Mouse (Mus musculus) embryonic facial prominence, embryonic 13.5 days (tissue): Measurements from ENCODE around the gene Gm29094. TPM values are rescaled to one million over a fixed set of nuclear protein-coding genes. Genes with fewer than 3 reads are reported as not detected.
"Not testable (repeated sequence)": the region's sequence is repeated elsewhere in the genome, so short reads cannot be mapped to it uniquely, and the experiment has no call there.

Experiments used
- ATAC-seq: fragments of 200-750 bp; cut with Nextera tagmentation; 2 replicates; pipeline ENCODE4 v1.8.0; 2017; ENCODE audit warnings: low read depth; ENCODE audit not compliant: insufficient number of reproducible peaks, insufficient read depth, low FRiP score, low TSS enrichment
- H3K27ac ChIP-seq: fragments of 300-500 bp; sonication (generic); 2 replicates; pipeline ENCODE4 v1.5.1; 2015; ENCODE audit warnings: moderate library complexity, mild to moderate bottlenecking, inconsistent platforms
- H3K27me3 ChIP-seq: fragments of 300-500 bp; sonication (generic); 2 replicates; pipeline ENCODE4 v1.6.1; 2015; ENCODE audit warnings: mild to moderate bottlenecking, inconsistent platforms
- H3K36me3 ChIP-seq: fragments of 300-500 bp; sonication (generic); 2 replicates; pipeline ENCODE4 v1.6.1; 2015; ENCODE audit warnings: mild to moderate bottlenecking, inconsistent platforms
- H3K4me1 ChIP-seq: fragments of 300-500 bp; sonication (generic); 2 replicates; pipeline ENCODE4 v1.6.1; 2015; ENCODE audit warnings: inconsistent platforms
- H3K4me2 ChIP-seq: fragments of 300-500 bp; sonication (generic); 2 replicates; pipeline ENCODE4 v1.6.1; 2015; ENCODE audit warnings: moderate library complexity, mild to moderate bottlenecking, inconsistent platforms
- H3K4me3 ChIP-seq: fragments of 300-500 bp; sonication (generic); 2 replicates; pipeline ENCODE4 v1.5.1; 2015; ENCODE audit warnings: mild to moderate bottlenecking, inconsistent platforms
- H3K9ac ChIP-seq: fragments of 300-500 bp; sonication (generic); 2 replicates; pipeline ENCODE4 v1.6.1; 2015; ENCODE audit warnings: mild to moderate bottlenecking, inconsistent platforms
- H3K9me3 ChIP-seq: fragments of 300-500 bp; sonication (generic); 2 replicates; pipeline ENCODE4 v1.6.1; 2016; ENCODE audit warnings: inconsistent platforms
- WGBS: fragments of 180-500 bp; shearing (Covaris S2); methylation state at CpG from one replicate; pipeline ENCODE4 v1.1.7; 2015; ENCODE audit warnings: mixed read lengths; 5-methylcytosine and 5-hydroxymethylcytosine counted together
- polyA plus RNA-seq: library from polyadenylated mRNA; unstranded; fragments of >200 nt; fragmentation: Nextera tagmentation; extraction: Ambion mirVana; gene quantifications from 2 replicates; pipeline ENCODE4 v1.2.1, GENCODE M21; 2015

Gm29094 gene
- polyA plus RNA-seq, 1 experiment from 2014 or later, result not detected

- H3K9ac ChIP-seq, ATAC-seq, H3K4me3 ChIP-seq, H3K27me3 ChIP-seq, H3K36me3 ChIP-seq, H3K9me3 ChIP-seq, H3K4me1 ChIP-seq, H3K27ac ChIP-seq, H3K4me2 ChIP-seq: not testable (repeated sequence)
- WGBS, result 33% methylated on average over 1 of the region's 1 CpGs
Observed at GRCm38 (mm10) chr9:89212428-89212827, 13.2 kb downstream of the Gm29094 start.

GRCm38 (mm10) chr9:89218174-89218573, 19.0 kb downstream of the Gm29094 start:
- ATAC-seq, H3K4me1 ChIP-seq, H3K27me3 ChIP-seq, H3K27ac ChIP-seq, H3K4me3 ChIP-seq, H3K4me2 ChIP-seq, H3K9ac ChIP-seq, H3K9me3 ChIP-seq, H3K36me3 ChIP-seq: not testable (repeated sequence)
- WGBS, result 71% methylated on average over 4 of the region's 4 CpGs

- H3K4me3 ChIP-seq, H3K4me1 ChIP-seq, ATAC-seq, H3K27me3 ChIP-seq, H3K9ac ChIP-seq, H3K36me3 ChIP-seq, H3K4me2 ChIP-seq, H3K9me3 ChIP-seq, H3K27ac ChIP-seq: not testable (repeated sequence)
- 96% methylated on average over 3 of the region's 4 CpGs for WGBS
Observed at GRCm38 (mm10) chr9:89219668-89220067, 20.5 kb downstream of the Gm29094 start.

GRCm38 (mm10) chr9:89220704-89221287, 21.6 kb downstream of the Gm29094 start:
- 86% methylated on average over 6 of the region's 6 CpGs for WGBS
- not testable (repeated sequence) for H3K9me3 ChIP-seq, H3K4me3 ChIP-seq, H3K4me1 ChIP-seq, H3K36me3 ChIP-seq, H3K4me2 ChIP-seq, H3K27ac ChIP-seq, H3K9ac ChIP-seq, H3K27me3 ChIP-seq, ATAC-seq

- no peaks in the 10 kb centered on the region for H3K36me3 ChIP-seq
- no peaks in the 10 kb centered on the region for H3K27me3 ChIP-seq
- no peak overlapping the region for H3K4me2 ChIP-seq
- no peaks in the 10 kb centered on the region for H3K9me3 ChIP-seq
- no peak overlapping the region for H3K4me3 ChIP-seq
- H3K9ac ChIP-seq, result no peak overlapping the region
- no peak for ATAC-seq
- no peak overlapping the region for H3K27ac ChIP-seq
- WGBS, result 53% methylated on average over 4 of the region's 4 CpGs
- H3K4me1 ChIP-seq, result no peaks in the 10 kb centered on the region
Observed at GRCm38 (mm10) chr9:89226071-89226470, 26.9 kb downstream of the Gm29094 start.

GRCm38 (mm10) chr9:89228122-89228521, 28.9 kb downstream of the Gm29094 start:
- Histone ChIP-seq H3K27me3 (no peaks in the 10 kb centered on the region), H3K4me2 (no peak overlapping the region), H3K9ac (no peak overlapping the region), H3K36me3 (no peaks in the 10 kb centered on the region), H3K27ac (no peak overlapping the region), H3K4me3 (no peak overlapping the region), H3K9me3 (no peaks in the 10 kb centered on the region), H3K4me1 (no peaks in the 10 kb centered on the region)
- 88% methylated on average over 7 of the region's 7 CpGs for WGBS
- no peak for ATAC-seq

- not testable (repeated sequence) for H3K36me3 ChIP-seq, H3K27me3 ChIP-seq, ATAC-seq, H3K27ac ChIP-seq, H3K4me1 ChIP-seq, H3K9ac ChIP-seq, H3K4me2 ChIP-seq, H3K9me3 ChIP-seq, H3K4me3 ChIP-seq
- 74% methylated on average over 2 of the region's 2 CpGs for WGBS
Observed at GRCm38 (mm10) chr9:89230897-89231497, 31.8 kb downstream of the Gm29094 start.

- not testable (repeated sequence) for H3K4me1 ChIP-seq, H3K27me3 ChIP-seq, H3K27ac ChIP-seq, H3K4me2 ChIP-seq, H3K4me3 ChIP-seq, H3K9ac ChIP-seq, H3K9me3 ChIP-seq, ATAC-seq, H3K36me3 ChIP-seq
- 83% methylated on average over 4 of the region's 4 CpGs for WGBS
Observed at GRCm38 (mm10) chr9:89237131-89237530, 38.0 kb downstream of the Gm29094 start.

- not testable (repeated sequence) for H3K4me1 ChIP-seq, H3K9me3 ChIP-seq, H3K4me3 ChIP-seq, ATAC-seq, H3K36me3 ChIP-seq, H3K27ac ChIP-seq, H3K4me2 ChIP-seq, H3K27me3 ChIP-seq, H3K9ac ChIP-seq
- 90% methylated on average over 5 of the region's 5 CpGs for WGBS
Observed at GRCm38 (mm10) chr9:89238976-89239505, 39.9 kb downstream of the Gm29094 start.

- not testable (repeated sequence) for H3K9me3 ChIP-seq, H3K4me1 ChIP-seq, H3K9ac ChIP-seq, H3K4me3 ChIP-seq, H3K27me3 ChIP-seq, H3K27ac ChIP-seq, ATAC-seq, H3K4me2 ChIP-seq, H3K36me3 ChIP-seq
- WGBS, result 78% methylated on average over 3 of the region's 3 CpGs
Observed at GRCm38 (mm10) chr9:89240516-89241019, 41.4 kb downstream of the Gm29094 start.

- no peak overlapping the region for H3K4me3 ChIP-seq
- no peaks in the 10 kb centered on the region for H3K27me3 ChIP-seq
- no peak overlapping the region for H3K9ac ChIP-seq
- no peaks in the 10 kb centered on the region for H3K36me3 ChIP-seq
- WGBS, result 86% methylated on average over 2 of the region's 2 CpGs
- ATAC-seq, result no peak
- no peak overlapping the region for H3K4me2 ChIP-seq
- no peaks in the 10 kb centered on the region for H3K4me1 ChIP-seq
- H3K9me3 ChIP-seq, result no peaks in the 10 kb centered on the region
- H3K27ac ChIP-seq, result no peak overlapping the region
Observed at GRCm38 (mm10) chr9:89253400-89253799, 54.2 kb downstream of the Gm29094 start.

- no peaks in the 10 kb centered on the region for H3K9me3 ChIP-seq
- H3K36me3 ChIP-seq, result no peaks in the 10 kb centered on the region
- ATAC-seq, result no peak
- no peak overlapping the region for H3K27ac ChIP-seq
- H3K4me3 ChIP-seq, result no peak overlapping the region
- H3K4me2 ChIP-seq, result no peak overlapping the region
- no peak overlapping the region for H3K9ac ChIP-seq
- H3K4me1 ChIP-seq, result no peaks in the 10 kb centered on the region
- H3K27me3 ChIP-seq, result no peaks in the 10 kb centered on the region
- 90% methylated on average over 12 of the region's 12 CpGs for WGBS
Observed at GRCm38 (mm10) chr9:89256556-89257335, 57.6 kb downstream of the Gm29094 start.
